Mouse (Mus musculus) lung, adult 2 months (tissue): ENCODE measurements around the gene Herc2.

ENCODE experiments used
- CTCF ChIP-seq: fragments of 200-500 bp; IDR thresholded peaks from 2 replicates; pipeline ENCODE4 v1.5.1; 2011; ENCODE audit warnings: mild to moderate bottlenecking, low read length, control low read depth; ENCODE audit not compliant: insufficient read depth
- POLR2A ChIP-seq: fragments of 200-500 bp; IDR thresholded peaks from 2 replicates; pipeline ENCODE4 v1.6.1; 2011; ENCODE audit warnings: low read depth, mild to moderate bottlenecking, control low read depth, low read length, borderline replicate concordance; ENCODE audit errors: extremely low read depth

GRCm38 (mm10) chr7:56047178-56047577 is 2.8 kb upstream of the Herc2 start:
- TF ChIP-seq CTCF = no peak
- no peak for TF ChIP-seq POLR2A
